Mouse (Mus musculus) C2C12 (cell line): ENCODE results near the gene Ptbp1.

Experiments
- CTCF ChIP-seq: IDR thresholded peaks from one replicate; pipeline ENCODE4 v1.5.1; 2011; ENCODE audit not compliant: control insufficient read depth, insufficient read depth, insufficient read length
- MAX ChIP-seq: IDR thresholded peaks from one replicate; pipeline ENCODE4 v1.6.1; 2011; ENCODE audit warnings: mild to moderate bottlenecking, control low read depth
- MYOG ChIP-seq: IDR thresholded peaks from one replicate; pipeline ENCODE4 v1.6.1; 2011; ENCODE audit not compliant: control insufficient read depth, insufficient read length; ENCODE audit errors: extremely low read depth
- USF1 ChIP-seq: IDR thresholded peaks from one replicate; pipeline ENCODE4 v1.6.1; 2011; ENCODE audit warnings: low read depth, mild to moderate bottlenecking, control low read depth, moderate library complexity

GRCm38 (mm10) chr10:79842322-79842721 lies 11.9 kb upstream of the Ptbp1 start:
- no peak for TF ChIP-seq CTCF
- no peak for TF ChIP-seq MYOG
- TF ChIP-seq USF1, result no peak
- peak; percentile 41 for TF ChIP-seq MAX
